Mouse (Mus musculus) left cerebral cortex, adult 9 months (tissue): ENCODE data around the gene Lrrc75a.

Source experiments
- DNase-seq, 2 experiments: peaks; one replicate each; pipeline ENCODE4 v3.0.0; 2022; ENCODE audit warnings: low spot score in 2 of 2

Gene Lrrc75a

GRCm38 (mm10) chr11:62621586-62622283 is 26.6 kb downstream of the Lrrc75a start:
- no peak for DNase-seq

GRCm38 (mm10) chr11:62621079-62621478 is 27.2 kb downstream of the Lrrc75a start:
- no peak for DNase-seq

GRCm38 (mm10) chr11:62615456-62615855 is 32.9 kb downstream of the Lrrc75a start:
- no peak for DNase-seq

- no peak for DNase-seq
These were observed 33.4 kb downstream of the Lrrc75a start for GRCm38 (mm10) chr11:62614876-62615410.

- DNase-seq, result peak; percentile 77 to 96
These were observed 34.5 kb downstream of the Lrrc75a start for GRCm38 (mm10) chr11:62613657-62614365.

- DNase-seq, result no peak
These were observed 35.7 kb downstream of the Lrrc75a start for GRCm38 (mm10) chr11:62612604-62613003.

GRCm38 (mm10) chr11:62610304-62610703 is 38.0 kb downstream of the Lrrc75a start:
- DNase-seq, result no peak

GRCm38 (mm10) chr11:62608826-62609675 is 39.3 kb downstream of the Lrrc75a start:
- DNase-seq, result no peak

- no peak for DNase-seq
These were observed 40.4 kb downstream of the Lrrc75a start for GRCm38 (mm10) chr11:62607952-62608201.

- no peak for DNase-seq
These were observed 41.0 kb downstream of the Lrrc75a start for GRCm38 (mm10) chr11:62607170-62607951.

- no peak for DNase-seq
These were observed 41.8 kb downstream of the Lrrc75a start for GRCm38 (mm10) chr11:62606299-62607169.

- DNase-seq, result no peak
These were observed 42.6 kb downstream of the Lrrc75a start for GRCm38 (mm10) chr11:62605619-62606298.

GRCm38 (mm10) chr11:62604886-62605618 is 43.3 kb downstream of the Lrrc75a start:
- DNase-seq, result no peak

GRCm38 (mm10) chr11:62604123-62604706 is 44.1 kb downstream of the Lrrc75a start:
- no peak for DNase-seq

GRCm38 (mm10) chr11:62603312-62604056 is 44.8 kb downstream of the Lrrc75a start:
- DNase-seq, result no peak

- peak; percentile 93 to 98 for DNase-seq
These were observed 45.6 kb downstream of the Lrrc75a start for GRCm38 (mm10) chr11:62602619-62603311.
